Mouse (Mus musculus) embryonic stem cell, embryonic (primary cell): ENCODE measurements around the gene Mrgpre.

ENCODE experiments used
- CTCF ChIA-PET, 4 experiments: fragments of 300-600 bp in 2 of 4; fragments of 350-600 bp in 2 of 4; sonication (Branson Sonifier 250); formaldehyde crosslinking; loops; one replicate each; lab custom pipeline; 2022; ENCODE audit warnings: inconsistent platforms in 2 of 4; lab: Charles Lee
- POLR2A ChIA-PET, 4 experiments: fragments of 300-600 bp in 2 of 4; fragments of 350-600 bp in 2 of 4; sonication (Branson Sonifier 250); formaldehyde crosslinking; loops; one replicate each; lab custom pipeline; 2022; ENCODE audit warnings: antibody characterized with exemption in 4 of 4, inconsistent platforms in 1 of 4; lab: Charles Lee

Mrgpre gene

DNA sequence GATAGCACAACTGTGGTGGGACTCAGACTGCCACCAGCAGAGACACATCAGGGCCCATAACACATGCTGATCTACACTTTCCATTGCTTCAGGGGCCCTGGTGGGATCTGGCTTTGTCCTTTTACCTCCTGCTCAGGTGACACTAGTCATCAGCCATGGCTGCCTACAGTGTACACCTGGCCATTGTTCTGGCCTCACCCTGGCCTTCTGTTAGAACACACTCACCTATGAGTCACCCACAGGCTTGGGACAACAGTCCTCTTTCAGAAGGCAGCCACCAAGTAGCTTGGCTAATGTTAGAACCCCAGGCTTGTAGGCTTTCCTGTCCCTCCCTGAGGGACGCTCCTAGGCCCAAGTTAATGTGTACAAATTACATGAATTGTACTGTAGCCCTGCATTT is 16.5 kb upstream of the Mrgpre start:
- POLR2A ChIA-PET = no interaction called here
- CTCF ChIA-PET = interaction anchor here in 1 of 4 experiments (1.0 to 1.2 kb wide), 2 partner anchors 16 to 37 kb away, joined by 3 to 5 read pairs; partner anchors contain the start of gene Mrgpre

DNA sequence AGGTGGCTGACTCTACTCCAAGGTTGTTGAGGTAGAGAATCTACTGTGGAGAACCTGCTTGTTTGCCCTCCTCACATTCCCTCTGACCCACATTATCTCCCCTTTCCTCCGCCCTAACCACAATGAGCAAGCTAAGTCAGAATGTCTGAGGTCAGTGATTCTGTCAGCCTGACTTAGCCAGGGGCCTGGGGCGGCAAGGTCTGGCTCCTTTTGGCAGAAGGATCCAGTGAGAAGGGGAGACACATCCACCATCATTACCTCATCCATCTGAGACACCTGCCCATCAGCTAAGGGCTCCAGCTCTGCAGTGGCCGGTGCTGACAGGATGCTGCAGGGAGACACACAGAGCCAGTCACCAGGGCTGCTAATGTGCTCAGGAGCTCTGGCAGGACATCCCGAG is 14.5 kb upstream of the Mrgpre start:
- POLR2A ChIA-PET = interaction anchor here in 1 of 4 experiments (1.0 kb wide), 1 partner anchor 10 kb away, joined by 3 read pairs; no protein-coding TSS in a partner anchor
- CTCF ChIA-PET = interaction anchor here in 1 of 4 experiments (1.1 to 1.4 kb wide), 2 partner anchors 10 to 50 kb away, joined by 3 read pairs; no protein-coding TSS in a partner anchor

DNA sequence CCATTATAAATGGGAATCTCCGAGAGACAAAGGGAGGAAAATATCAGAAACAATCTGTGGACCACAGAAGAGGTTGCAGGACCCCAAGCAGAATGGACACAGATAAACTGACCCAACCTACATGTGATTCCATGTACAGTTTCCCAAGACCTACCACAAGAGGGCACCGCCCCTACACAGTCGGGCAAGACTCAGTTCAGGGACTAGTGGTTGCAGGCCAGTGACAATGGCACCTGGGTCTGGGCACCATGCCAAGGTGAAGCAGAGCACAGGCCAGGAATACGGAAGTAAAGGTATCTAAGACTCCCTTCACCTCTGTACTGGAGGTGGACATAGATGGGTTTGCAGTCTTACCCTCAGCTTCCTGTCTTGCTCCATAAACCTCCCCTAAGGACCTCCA is 8.8 kb upstream of the Mrgpre start:
- ChIA-PET POLR2A (interaction anchor here in 1 of 4 experiments (0.9 kb wide), 1 partner anchor 619 kb away, joined by 3 read pairs; no protein-coding TSS in a partner anchor), CTCF (interaction anchor here in 2 of 4 experiments (0.9 to 1.6 kb wide), 3 partner anchors 8 to 115 kb away, joined by 3 read pairs; no protein-coding TSS in a partner anchor)

DNA sequence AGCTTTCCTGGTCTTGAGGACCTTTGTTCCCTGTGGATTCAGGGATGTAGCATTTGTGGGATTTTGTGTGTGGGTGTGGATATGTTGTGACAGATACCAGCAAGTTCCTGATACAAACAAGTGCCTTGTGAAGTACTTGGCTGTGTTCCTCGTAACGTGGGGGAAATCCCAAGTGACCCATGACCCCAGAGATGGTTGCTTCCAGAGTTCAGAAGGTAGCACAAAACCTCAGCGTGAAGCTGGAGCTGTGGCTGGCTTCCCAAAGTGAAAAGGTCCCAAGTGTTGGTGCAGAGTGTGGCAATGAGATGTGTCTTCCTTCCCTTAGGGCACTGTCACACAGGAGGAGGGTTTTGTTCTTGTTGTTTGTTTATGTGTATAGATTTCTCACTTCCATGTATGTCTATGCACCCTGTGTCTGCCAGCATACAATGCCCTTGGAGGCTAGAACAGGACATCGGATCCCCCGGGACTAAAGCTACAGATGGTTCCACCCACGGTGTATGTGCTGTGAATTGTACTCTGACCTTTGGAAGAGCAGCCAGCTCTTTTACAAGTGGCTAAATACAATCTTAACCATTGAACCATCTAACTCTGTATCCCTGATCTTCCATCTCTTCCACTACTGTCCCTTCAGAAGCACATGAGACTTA is 8.2 kb upstream of the Mrgpre start:
- POLR2A ChIA-PET = interaction anchor here in 1 of 4 experiments (0.6 kb wide), 1 partner anchor 42 kb away, joined by 3 read pairs; no protein-coding TSS in a partner anchor

DNA sequence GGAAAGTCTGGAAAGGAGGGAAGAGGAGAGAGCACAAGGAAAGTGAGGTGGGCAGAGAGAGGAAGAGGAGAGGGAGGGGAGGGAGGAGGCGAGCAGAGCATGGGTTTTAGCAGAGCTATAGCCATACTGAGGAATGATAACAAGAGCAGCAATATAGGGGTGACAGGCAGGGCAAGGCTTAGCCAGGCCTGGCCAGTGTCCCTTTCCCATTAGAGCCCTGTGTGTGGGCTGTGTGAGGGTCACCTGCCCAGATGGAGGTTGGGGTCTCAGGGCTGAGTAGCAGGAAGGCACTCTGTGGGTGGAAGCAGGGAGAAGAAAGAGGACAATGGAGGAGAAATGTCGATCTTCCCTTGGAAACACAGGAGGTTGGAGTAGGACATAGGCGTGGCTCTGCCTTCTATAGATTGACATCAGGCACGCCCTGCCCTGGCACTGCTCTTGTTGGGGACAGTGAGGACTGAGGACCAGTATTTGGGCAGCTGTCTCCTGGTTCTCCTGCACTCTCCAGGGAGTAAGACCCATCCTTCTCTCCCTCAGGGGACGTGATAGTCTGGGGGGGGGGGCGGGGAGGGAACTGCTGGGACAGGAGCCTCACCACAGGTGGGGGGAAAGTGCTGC is 813 bp downstream of the Mrgpre start:
- CTCF ChIA-PET = interaction anchor here in 3 of 4 experiments (0.5 to 2.8 kb wide), 16 partner anchors 8 to 659 kb away, joined by 3 to 25 read pairs (median 9); no protein-coding TSS in a partner anchor
- POLR2A ChIA-PET = interaction anchor here in 3 of 4 experiments (1.0 to 2.2 kb wide), 8 partner anchors 8 to 183 kb away, joined by 3 to 11 read pairs (median 4); partner anchors contain the start of genes Dhcr7 (in 2 of the 3), Nadsyn1 (in 2 of the 3), Cars (in 1 of the 3) and Tnfrsf23 (in 1 of the 3)

More for the DNA sequence above, 8.2 kb upstream of the Mrgpre start:
- CTCF ChIA-PET = interaction anchor here in 2 of 4 experiments (0.6 to 1.6 kb wide), 3 partner anchors 115 to 187 kb away, joined by 3 to 4 read pairs (median 3); no protein-coding TSS in a partner anchor

DNA sequence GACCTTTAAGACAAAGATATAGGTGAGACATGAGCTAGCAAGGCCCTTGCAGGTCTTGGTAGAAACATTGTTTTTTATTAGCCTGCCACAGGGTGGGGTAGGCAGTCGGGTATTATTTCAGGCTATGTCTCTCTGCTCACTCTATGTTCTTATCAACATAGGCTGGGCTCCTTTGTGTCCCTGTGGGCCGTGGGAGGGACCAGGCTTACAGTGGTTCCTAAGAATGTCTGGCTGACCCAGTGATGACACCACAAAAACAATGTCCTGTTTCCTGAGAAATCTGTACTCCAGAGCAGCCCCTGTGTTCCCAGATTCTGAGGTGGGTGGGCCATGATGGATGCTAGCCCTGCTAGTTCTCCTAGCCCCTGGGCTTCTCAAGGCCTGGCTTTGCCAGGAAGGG is 6.9 kb downstream of the Mrgpre start:
- CTCF ChIA-PET = interaction anchor here in 1 of 4 experiments (0.6 to 2.5 kb wide), 2 partner anchors 8 to 272 kb away, joined by 3 to 13 read pairs; partner anchors contain the start of gene Mrgpre
- POLR2A ChIA-PET = interaction anchor here in 1 of 4 experiments (1.8 kb wide), 1 partner anchor 7 kb away, joined by 8 read pairs; the partner anchor contains the start of gene Mrgpre

DNA sequence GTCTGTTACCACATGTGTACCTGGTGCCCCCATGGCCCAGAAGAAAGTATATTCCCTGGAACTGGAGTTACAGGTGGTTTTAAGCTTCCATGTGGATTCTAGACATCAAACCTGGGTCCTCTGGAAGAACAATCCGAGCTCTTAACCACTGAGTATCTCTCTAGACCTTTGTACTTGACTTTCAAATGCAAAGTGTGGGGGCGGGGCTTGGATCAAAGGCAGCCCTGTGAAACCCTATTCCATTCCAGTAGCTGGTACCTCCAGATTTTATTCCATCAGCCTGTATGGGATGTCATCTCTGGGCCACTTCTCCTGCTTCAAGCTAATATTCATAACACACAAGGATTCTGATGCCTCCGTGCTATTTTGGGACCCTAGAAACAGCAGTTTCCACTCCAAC is 8.2 kb downstream of the Mrgpre start:
- ChIA-PET CTCF (interaction anchor here (0.6 to 2.5 kb wide), 22 partner anchors 8 to 331 kb away, joined by 3 to 15 read pairs (median 6); partner anchors contain the start of genes Mrgpre (in 3 of the 4) and Mrgprg (in 1 of the 4)), POLR2A (interaction anchor here in 3 of 4 experiments (0.6 to 1.9 kb wide), 15 partner anchors 8 to 1544 kb away, joined by 3 to 11 read pairs (median 4); partner anchors contain the start of genes Mrgpre (in 3 of the 3), Cars (in 2 of the 3), Dhcr7 (in 1 of the 3) and Nadsyn1 (in 1 of the 3))

DNA sequence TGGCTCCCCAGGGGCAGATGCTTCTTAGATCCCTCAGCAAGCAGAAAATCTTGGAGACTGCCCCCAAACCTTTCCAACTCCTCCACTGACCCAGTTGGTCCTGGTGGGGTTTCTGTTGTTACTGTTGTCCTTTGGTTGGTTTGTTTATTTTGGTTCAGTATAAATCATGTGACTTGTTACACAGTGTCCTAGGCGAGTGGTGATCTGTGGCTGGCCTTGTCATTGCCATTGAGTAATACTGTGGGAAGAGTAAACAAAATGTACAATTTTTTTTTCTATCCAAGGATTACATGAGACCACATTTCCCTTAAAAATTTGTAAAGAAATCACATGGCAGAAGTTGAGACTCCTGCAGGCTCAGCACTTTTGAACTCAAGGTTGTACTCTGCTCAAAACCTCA is 14.8 kb downstream of the Mrgpre start:
- CTCF ChIA-PET = interaction anchor here in 2 of 4 experiments (1.8 to 3.1 kb wide), 2 partner anchors 15 to 63 kb away, joined by 6 to 11 read pairs; partner anchors contain the start of gene Mrgpre (in 1 of the 2)
- POLR2A ChIA-PET = interaction anchor here in 1 of 4 experiments (0.7 kb wide), 1 partner anchor 959 kb away, joined by 3 read pairs; no protein-coding TSS in a partner anchor

DNA sequence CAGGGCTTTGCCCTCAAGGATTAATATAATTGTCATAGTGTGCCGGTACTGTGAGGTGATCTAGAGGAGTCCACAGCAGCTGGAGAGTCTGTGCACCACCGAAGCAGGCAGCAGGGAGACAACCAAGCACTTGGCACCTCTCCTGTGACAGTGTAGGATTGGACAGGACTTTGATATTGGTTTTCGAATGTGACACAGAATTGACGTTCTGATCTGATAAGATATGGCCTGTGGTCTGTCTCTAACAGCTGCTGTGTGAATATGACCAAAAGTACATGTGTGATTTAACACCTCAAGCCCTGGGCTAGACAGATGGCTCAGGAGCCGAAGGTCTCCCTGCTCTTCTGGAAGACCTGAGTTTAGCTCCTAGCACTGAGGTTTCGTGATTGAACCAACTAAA is 16.0 kb downstream of the Mrgpre start:
- CTCF ChIA-PET = interaction anchor here in 2 of 4 experiments (1.8 to 3.1 kb wide), 2 partner anchors 17 to 62 kb away, joined by 6 to 11 read pairs; partner anchors contain the start of gene Mrgpre (in 1 of the 2)
- POLR2A ChIA-PET = no interaction called here

DNA sequence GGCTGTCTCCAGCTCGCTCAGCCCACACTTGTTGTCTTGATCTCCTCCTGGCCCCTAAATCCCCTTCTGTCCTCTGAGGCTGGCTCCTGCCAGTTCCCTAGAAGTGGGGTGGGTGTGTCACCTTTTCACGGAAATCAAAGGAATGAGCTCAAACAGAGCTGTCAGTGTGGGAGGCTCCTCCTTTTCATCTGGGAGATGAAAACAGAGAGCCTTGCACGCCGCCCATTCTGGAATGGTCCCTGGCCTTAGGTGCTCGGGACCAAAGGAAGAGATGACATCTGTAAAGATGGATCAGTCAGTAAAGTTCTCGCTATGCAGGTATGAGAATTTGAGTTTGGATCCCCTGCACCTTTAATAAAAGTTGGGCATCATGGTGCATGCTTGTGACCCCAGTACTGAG is 17.4 kb downstream of the Mrgpre start, which contains the start of gene Mrgprg:
Mrgprg (minus strand) TSS at position 101 of the 400 bp plus-strand sequence.
- ChIA-PET POLR2A (interaction anchor here in 1 of 4 experiments (1.0 kb wide), 1 partner anchor 18 kb away, joined by 3 read pairs; the partner anchor contains the start of gene Mrgpre), CTCF (interaction anchor here (0.7 to 2.6 kb wide), 7 partner anchors 9 to 71 kb away, joined by 3 to 13 read pairs (median 5); no protein-coding TSS in a partner anchor)

DNA sequence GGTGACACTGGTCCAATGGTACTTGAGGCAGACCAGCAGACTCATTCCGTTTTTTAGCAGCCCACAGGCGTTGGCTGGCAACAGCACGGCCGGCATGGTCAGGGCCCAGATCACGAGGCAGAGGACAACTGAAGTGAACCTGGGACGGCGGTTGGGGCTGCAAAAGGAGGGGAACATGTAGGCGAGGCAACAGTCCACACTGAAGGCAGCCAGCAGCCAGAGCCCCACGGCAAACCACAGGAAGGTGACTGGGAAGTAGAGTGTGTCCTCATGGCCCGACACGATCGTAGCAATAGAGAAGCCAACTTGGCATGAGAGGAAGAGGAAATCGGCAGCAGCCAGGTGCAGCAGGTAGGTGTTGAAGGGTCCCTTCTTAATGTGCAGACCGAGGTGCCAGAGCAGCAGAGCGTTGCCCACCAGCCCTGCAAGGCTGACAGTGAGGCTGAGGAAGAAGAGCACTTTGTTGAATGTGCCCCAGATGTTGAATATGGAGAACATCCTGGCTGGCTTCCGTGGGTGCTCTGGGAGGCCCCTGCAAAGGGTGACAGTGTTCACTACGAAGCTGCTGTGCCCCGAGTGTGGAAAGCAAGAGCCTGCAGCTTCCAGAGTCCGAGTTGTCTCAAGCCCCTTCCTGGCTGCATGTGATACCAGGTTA is 19.3 kb downstream of the Mrgpre start:
- CTCF ChIA-PET = interaction anchor here in 3 of 4 experiments (0.5 to 3.5 kb wide), 18 partner anchors 17 to 307 kb away, joined by 3 to 66 read pairs (median 4); partner anchors contain the start of gene Mrgpre (in 1 of the 3)

DNA sequence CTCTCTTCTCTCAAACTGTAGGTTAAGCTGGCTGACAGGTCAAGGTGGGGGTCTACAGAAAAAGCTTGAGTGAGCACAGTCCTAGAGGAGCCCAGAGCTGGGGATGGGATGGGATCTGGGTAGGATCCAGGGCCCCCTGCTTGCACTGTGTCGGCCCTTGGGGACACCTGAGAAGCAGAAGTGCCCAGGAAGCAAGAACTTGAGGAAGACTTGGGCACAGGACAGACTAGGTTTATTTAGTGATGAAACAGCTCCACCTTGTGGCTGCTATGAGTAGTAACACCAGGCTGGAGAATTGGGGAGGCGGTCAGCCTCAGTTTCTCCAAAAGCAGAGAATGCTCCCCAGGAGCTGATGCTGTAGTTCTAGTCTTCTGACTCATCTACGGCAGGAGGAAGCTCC is 20.5 kb downstream of the Mrgpre start:
- ChIA-PET CTCF (interaction anchor here (0.5 to 3.5 kb wide), 62 partner anchors 8 to 701 kb away, joined by 3 to 66 read pairs (median 4); partner anchors contain the start of genes Mrgpre (in 2 of the 4) and Tnfrsf23 (in 2 of the 4)), POLR2A (interaction anchor here in 3 of 4 experiments (0.7 to 1.6 kb wide), 5 partner anchors 21 to 164 kb away, joined by 3 to 6 read pairs (median 3); partner anchors contain the start of gene Cars (in 1 of the 3))

More for the DNA sequence above, 19.3 kb downstream of the Mrgpre start:
- POLR2A ChIA-PET = interaction anchor here in 1 of 4 experiments (1.4 kb wide), 1 partner anchor 58 kb away, joined by 4 read pairs; no protein-coding TSS in a partner anchor

DNA sequence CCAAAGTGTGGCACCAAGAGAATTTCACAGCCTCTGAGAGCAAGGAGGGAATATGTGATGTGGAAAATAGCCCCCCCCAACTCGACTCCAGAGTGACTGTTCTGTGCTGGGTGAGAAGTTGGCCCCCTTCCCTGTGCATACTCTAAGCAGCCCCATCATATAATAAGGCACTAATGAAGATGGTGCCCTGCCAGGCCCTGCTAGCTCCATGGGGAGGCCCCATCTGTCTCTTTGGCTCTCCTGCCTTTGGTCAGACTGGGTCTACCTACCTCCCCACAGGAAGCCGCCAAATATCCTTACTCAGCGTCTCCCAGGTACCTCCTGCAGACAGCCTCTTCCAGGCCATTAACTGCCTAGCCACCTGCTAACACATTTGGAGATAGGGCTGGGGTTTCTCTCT is 25.3 kb downstream of the Mrgpre start:
- CTCF ChIA-PET = interaction anchor here in 3 of 4 experiments (0.6 to 2.9 kb wide), 3 partner anchors 52 kb away, joined by 3 to 10 read pairs (median 4); no protein-coding TSS in a partner anchor
- POLR2A ChIA-PET = no interaction called here

DNA sequence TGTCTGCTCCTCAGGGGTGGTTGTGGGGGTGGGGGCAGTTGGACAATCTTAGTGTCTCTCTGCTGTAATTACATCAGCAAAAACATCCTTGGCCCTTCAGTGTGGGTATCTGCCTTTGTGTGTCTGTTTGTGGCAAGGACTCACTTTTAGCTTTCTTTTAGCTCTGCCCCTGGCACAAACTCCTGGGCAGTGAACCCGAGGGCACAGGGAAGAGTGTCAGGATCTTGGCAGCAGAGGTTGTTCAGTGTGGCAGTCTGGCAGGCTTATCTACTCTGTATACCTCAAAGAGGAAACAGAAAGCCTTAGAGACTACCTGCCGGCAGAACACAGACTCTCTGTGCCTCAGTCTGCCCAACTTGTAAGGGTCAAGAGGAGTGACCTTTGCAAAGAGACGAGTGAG is 26.6 kb downstream of the Mrgpre start:
- ChIA-PET CTCF (interaction anchor here in 2 of 4 experiments (1.2 to 2.4 kb wide), 5 partner anchors 9 to 51 kb away, joined by 3 to 14 read pairs (median 4); partner anchors contain the start of gene Mrgpre (in 1 of the 2)), POLR2A (interaction anchor here in 1 of 4 experiments (0.6 to 1.5 kb wide), 2 partner anchors 158 to 483 kb away, joined by 3 to 6 read pairs; partner anchors contain the start of gene Cars)

DNA sequence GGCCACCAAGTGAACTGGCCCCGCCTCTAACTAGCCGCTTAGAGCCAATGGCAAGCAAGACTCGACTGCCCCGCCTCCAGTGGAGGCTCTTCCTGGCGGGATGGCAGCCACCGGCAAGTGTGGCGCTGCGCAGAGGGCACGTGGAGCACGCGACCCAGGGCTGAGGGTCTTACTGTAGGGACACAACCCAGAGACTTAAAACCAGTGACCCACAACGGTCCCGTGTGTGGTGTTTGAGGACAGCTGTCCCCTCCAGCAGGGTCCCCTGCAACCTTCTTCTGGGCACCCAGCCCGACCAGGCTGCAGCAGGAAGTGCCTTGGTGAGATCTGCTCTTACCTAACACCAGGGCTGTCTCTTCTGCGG is 27.3 kb downstream of the Mrgpre start:
- ChIA-PET CTCF (interaction anchor here in 3 of 4 experiments (0.6 to 2.4 kb wide), 10 partner anchors 8 to 1551 kb away, joined by 3 to 14 read pairs (median 4); partner anchors contain the start of gene Mrgpre (in 1 of the 3)), POLR2A (interaction anchor here (0.6 to 1.5 kb wide), 4 partner anchors 50 to 303 kb away, joined by 3 to 6 read pairs (median 4); partner anchors contain the start of gene Cars (in 1 of the 4))
